Mouse (Mus musculus) embryonic facial prominence, embryonic 13.5 days (tissue): ENCODE measurements around the gene Gm29133. TPM values are rescaled to one million over a fixed set of nuclear protein-coding genes. Genes with fewer than 3 reads are reported as not detected.

Experiments used
- ATAC-seq: fragments of 200-750 bp; cut with Nextera tagmentation; 2 replicates; pipeline ENCODE4 v1.8.0; 2017; ENCODE audit warnings: low read depth; ENCODE audit not compliant: insufficient number of reproducible peaks, insufficient read depth, low FRiP score, low TSS enrichment
- H3K27ac ChIP-seq: fragments of 300-500 bp; sonication (generic); 2 replicates; pipeline ENCODE4 v1.5.1; 2015; ENCODE audit warnings: moderate library complexity, mild to moderate bottlenecking, inconsistent platforms
- H3K27me3 ChIP-seq: fragments of 300-500 bp; sonication (generic); 2 replicates; pipeline ENCODE4 v1.6.1; 2015; ENCODE audit warnings: mild to moderate bottlenecking, inconsistent platforms
- H3K36me3 ChIP-seq: fragments of 300-500 bp; sonication (generic); 2 replicates; pipeline ENCODE4 v1.6.1; 2015; ENCODE audit warnings: mild to moderate bottlenecking, inconsistent platforms
- H3K4me1 ChIP-seq: fragments of 300-500 bp; sonication (generic); 2 replicates; pipeline ENCODE4 v1.6.1; 2015; ENCODE audit warnings: inconsistent platforms
- H3K4me2 ChIP-seq: fragments of 300-500 bp; sonication (generic); 2 replicates; pipeline ENCODE4 v1.6.1; 2015; ENCODE audit warnings: moderate library complexity, mild to moderate bottlenecking, inconsistent platforms
- H3K4me3 ChIP-seq: fragments of 300-500 bp; sonication (generic); 2 replicates; pipeline ENCODE4 v1.5.1; 2015; ENCODE audit warnings: mild to moderate bottlenecking, inconsistent platforms
- H3K9ac ChIP-seq: fragments of 300-500 bp; sonication (generic); 2 replicates; pipeline ENCODE4 v1.6.1; 2015; ENCODE audit warnings: mild to moderate bottlenecking, inconsistent platforms
- H3K9me3 ChIP-seq: fragments of 300-500 bp; sonication (generic); 2 replicates; pipeline ENCODE4 v1.6.1; 2016; ENCODE audit warnings: inconsistent platforms
- WGBS: fragments of 180-500 bp; shearing (Covaris S2); methylation state at CpG from one replicate; pipeline ENCODE4 v1.1.7; 2015; ENCODE audit warnings: mixed read lengths; 5-methylcytosine and 5-hydroxymethylcytosine counted together
- polyA plus RNA-seq: library from polyadenylated mRNA; unstranded; fragments of >200 nt; fragmentation: Nextera tagmentation; extraction: Ambion mirVana; gene quantifications from 2 replicates; pipeline ENCODE4 v1.2.1, GENCODE M21; 2015

Gene Gm29133
- polyA plus RNA-seq, 1 experiment from 2014 or later, result not detected

- Histone ChIP-seq H3K4me2 (no peak overlapping the region), H3K4me1 (0 out of 2 replicates have a peak, but pooled peaks cover 2% of the 10 kb centered on the region), H3K27me3 (no peaks in the 10 kb centered on the region), H3K9ac (no peak overlapping the region), H3K27ac (no peak overlapping the region), H3K36me3 (no peaks in the 10 kb centered on the region), H3K9me3 (no peaks in the 10 kb centered on the region), H3K4me3 (no peak overlapping the region)
- WGBS, result 90% methylated on average over 1 of the region's 1 CpGs
- no peak for ATAC-seq
These were observed 75.9 kb downstream of the Gm29133 start for GRCm38 (mm10) chr3:75823934-75824333.

- 87% methylated on average over 1 of the region's 1 CpGs for WGBS
- 0 out of 2 replicates have a peak, but pooled peaks cover 2% of the 10 kb centered on the region for H3K4me1 ChIP-seq
- no peaks in the 10 kb centered on the region for H3K9me3 ChIP-seq
- no peaks in the 10 kb centered on the region for H3K36me3 ChIP-seq
- H3K9ac ChIP-seq, result no peak overlapping the region
- H3K27ac ChIP-seq, result no peak overlapping the region
- ATAC-seq, result no peak
- no peak overlapping the region for H3K4me3 ChIP-seq
- no peaks in the 10 kb centered on the region for H3K27me3 ChIP-seq
- H3K4me2 ChIP-seq, result no peak overlapping the region
These were observed 76.5 kb downstream of the Gm29133 start for GRCm38 (mm10) chr3:75824458-75824857.

GRCm38 (mm10) chr3:75834827-75835226 is 86.8 kb downstream of the Gm29133 start:
- ATAC-seq, result no peak

GRCm38 (mm10) chr3:75835286-75835967 is 87.4 kb downstream of the Gm29133 start:
- H3K4me2 ChIP-seq, result no peak overlapping the region
- H3K4me1 ChIP-seq, result peaks cover 5% of the 10 kb centered on the region
- peak; percentile 76 for ATAC-seq
- no peaks in the 10 kb centered on the region for H3K27me3 ChIP-seq
- no peak overlapping the region for H3K4me3 ChIP-seq
- H3K9ac ChIP-seq, result no peak overlapping the region
- H3K9me3 ChIP-seq, result no peaks in the 10 kb centered on the region
- 26% methylated on average over 5 of the region's 5 CpGs for WGBS
- H3K36me3 ChIP-seq, result no peaks in the 10 kb centered on the region
- no peak overlapping the region for H3K27ac ChIP-seq

More at GRCm38 (mm10) chr3:75834827-75835226, 86.8 kb downstream of the Gm29133 start:
- peaks cover 5% of the 10 kb centered on the region for H3K4me1 ChIP-seq
- H3K27ac ChIP-seq, result no peak overlapping the region
- no peaks in the 10 kb centered on the region for H3K27me3 ChIP-seq
- 57% methylated on average over 2 of the region's 2 CpGs for WGBS
- no peak overlapping the region for H3K9ac ChIP-seq
- H3K36me3 ChIP-seq, result no peaks in the 10 kb centered on the region
- no peak overlapping the region for H3K4me3 ChIP-seq
- H3K4me2 ChIP-seq, result no peak overlapping the region
- no peaks in the 10 kb centered on the region for H3K9me3 ChIP-seq

Other genes with a start within 250 kb of the Gm29133 start
- 87.7 and 90.5 TPM in 2 replicates for gene Pdcd10, start 191.3 kb upstream of the Gm29133 start, polyA plus RNA-seq
- gene Serpini1, start 190.7 kb upstream of the Gm29133 start, polyA plus RNA-seq, result 5.5 and 7.6 TPM in 2 replicates
- 54.0 and 64.1 TPM in 2 replicates for gene Golim4, start 208.8 kb downstream of the Gm29133 start, polyA plus RNA-seq